Mouse (Mus musculus) T-helper 17 cell (primary cell): ENCODE measurements around the gene 1700025G04Rik.

ENCODE experiments used
- in situ Hi-C, 2 experiments: fragments of 300-600 bp; cut with MboI, MseI; formaldehyde crosslinking; loops; 1 replicate in 1 of 2; 2 replicates in 1 of 2; pipeline ENCODE4 v1.15.1; 2025; ENCODE audit warnings: high pct_unique_total_duplicates in 2 of 2

The 1700025G04Rik gene

GRCm38 (mm10) chr1:152077171-152077715 lies 12.7 kb downstream of the 1700025G04Rik start:
- in situ Hi-C loops: no loop called here

- in situ Hi-C loops: no loop called here
Observed at GRCm38 (mm10) chr1:152076222-152076845, 13.6 kb downstream of the 1700025G04Rik start.

GRCm38 (mm10) chr1:152075725-152076124 lies 14.2 kb downstream of the 1700025G04Rik start:
- in situ Hi-C loops: no loop called here

GRCm38 (mm10) chr1:152070441-152070840 lies 19.5 kb downstream of the 1700025G04Rik start:
- in situ Hi-C loops: no loop called here

GRCm38 (mm10) chr1:152069745-152070144 lies 20.2 kb downstream of the 1700025G04Rik start:
- in situ Hi-C loops: no loop called here

GRCm38 (mm10) chr1:152067919-152068318 lies 22.0 kb downstream of the 1700025G04Rik start:
- in situ Hi-C loops: no loop called here

GRCm38 (mm10) chr1:152065527-152065926 lies 24.4 kb downstream of the 1700025G04Rik start:
- in situ Hi-C loops: no loop called here

GRCm38 (mm10) chr1:152063357-152064145 lies 26.4 kb downstream of the 1700025G04Rik start:
- in situ Hi-C loops: no loop called here

GRCm38 (mm10) chr1:152061745-152062144 lies 28.2 kb downstream of the 1700025G04Rik start:
- in situ Hi-C loops: no loop called here

GRCm38 (mm10) chr1:152060265-152060664 lies 29.7 kb downstream of the 1700025G04Rik start:
- in situ Hi-C loops: no loop called here

- in situ Hi-C loops: no loop called here
Observed at GRCm38 (mm10) chr1:152058776-152059175, 31.1 kb downstream of the 1700025G04Rik start.

- in situ Hi-C loops: loop anchor here (5.0 kb wide), 1 partner anchor 34 kb away; no protein-coding TSS in a partner anchor
Observed at GRCm38 (mm10) chr1:152053112-152053511, 36.8 kb downstream of the 1700025G04Rik start.

GRCm38 (mm10) chr1:152051858-152052257 lies 38.1 kb downstream of the 1700025G04Rik start:
- in situ Hi-C loops: loop anchor here (5.0 kb wide), 1 partner anchor 35 kb away; no protein-coding TSS in a partner anchor

GRCm38 (mm10) chr1:152050037-152050436 lies 39.9 kb downstream of the 1700025G04Rik start:
- in situ Hi-C loops: loop anchor here (5.0 kb wide), 1 partner anchor 37 kb away; no protein-coding TSS in a partner anchor

GRCm38 (mm10) chr1:152048291-152048690 lies 41.6 kb downstream of the 1700025G04Rik start:
- in situ Hi-C loops: loop anchor here in 1 of 2 experiments (25.0 kb wide), 1 partner anchor 1264 kb away; no protein-coding TSS in a partner anchor

GRCm38 (mm10) chr1:152047416-152047815 lies 42.5 kb downstream of the 1700025G04Rik start:
- in situ Hi-C loops: loop anchor here in 1 of 2 experiments (25.0 kb wide), 1 partner anchor 1265 kb away; no protein-coding TSS in a partner anchor

GRCm38 (mm10) chr1:152043453-152043852 lies 46.5 kb downstream of the 1700025G04Rik start:
- in situ Hi-C loops: loop anchor here in 1 of 2 experiments (25.0 kb wide), 1 partner anchor 1269 kb away; no protein-coding TSS in a partner anchor

GRCm38 (mm10) chr1:152042409-152042808 lies 47.5 kb downstream of the 1700025G04Rik start:
- in situ Hi-C loops: loop anchor here in 1 of 2 experiments (25.0 kb wide), 1 partner anchor 1270 kb away; no protein-coding TSS in a partner anchor

GRCm38 (mm10) chr1:152041005-152041404 lies 48.9 kb downstream of the 1700025G04Rik start:
- in situ Hi-C loops: loop anchor here in 1 of 2 experiments (25.0 kb wide), 1 partner anchor 1271 kb away; no protein-coding TSS in a partner anchor

- in situ Hi-C loops: loop anchor here in 1 of 2 experiments (25.0 kb wide), 1 partner anchor 1272 kb away; no protein-coding TSS in a partner anchor
Observed at GRCm38 (mm10) chr1:152040053-152040452, 49.9 kb downstream of the 1700025G04Rik start.

GRCm38 (mm10) chr1:152039588-152039987 lies 50.3 kb downstream of the 1700025G04Rik start:
- in situ Hi-C loops: loop anchor here in 1 of 2 experiments (25.0 kb wide), 1 partner anchor 1273 kb away; no protein-coding TSS in a partner anchor
